Mouse (Mus musculus): ENCODE measurements around the gene Tgm3. TPM values are rescaled to one million over a fixed set of nuclear protein-coding genes. Genes with fewer than 3 reads are reported as not detected.

Gene Tgm3
- polyA plus RNA-seq, 1 experiment from 2014 or later, result not detected

DNA sequence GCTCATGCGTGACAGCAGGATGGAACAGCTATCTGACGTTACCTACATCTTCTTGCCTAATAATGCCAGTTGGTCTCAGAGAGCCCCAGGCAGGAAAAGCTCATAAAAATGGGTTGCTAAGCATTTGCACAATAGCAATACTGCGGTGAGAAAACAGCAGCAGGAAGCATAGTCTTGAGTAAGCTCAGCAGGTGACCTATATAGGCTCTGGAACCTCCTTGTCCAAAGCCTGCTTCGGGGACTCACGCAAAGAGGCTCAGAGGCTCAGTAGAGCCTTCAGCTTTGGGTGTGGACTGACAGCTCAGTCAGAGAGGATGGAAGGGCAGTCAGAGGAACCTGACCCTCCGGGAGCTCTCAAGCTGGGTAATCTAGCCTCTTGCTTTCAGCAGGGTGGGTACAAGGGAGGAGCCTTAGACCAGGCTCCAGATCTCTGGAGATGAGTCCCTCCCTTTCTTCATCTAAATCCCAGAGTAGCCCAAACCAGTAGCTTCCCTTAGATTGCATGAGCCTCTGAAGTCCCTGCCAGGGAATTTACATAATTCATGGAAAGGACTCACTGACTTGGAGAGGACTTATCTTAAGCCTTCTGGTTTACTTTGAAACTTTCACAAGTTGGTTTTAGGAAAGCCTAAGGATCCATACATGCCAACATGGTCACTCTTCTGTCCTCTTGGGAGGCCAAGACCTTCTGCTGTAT is 28.2 kb downstream of the Tgm3 start:
- no peak overlapping the region for H3K4me2 ChIP-seq (ENCODE audit: low read depth)
- ATAC-seq (ENCODE audit: insufficient read depth, low FRiP score, low TSS enrichment), result no peak
- H3K4me1 ChIP-seq (ENCODE audit: control insufficient read depth, insufficient read depth, low read length), result no peaks in the 10 kb centered on the region
- no peak overlapping the region for H3K27ac ChIP-seq (ENCODE audit: low read depth, low read length)
- no peaks in the 10 kb centered on the region for H3K27me3 ChIP-seq (ENCODE audit: control insufficient read depth, insufficient read depth, low read length)
- no peaks in the 10 kb centered on the region for H3K36me3 ChIP-seq (ENCODE audit: control insufficient read depth, insufficient read depth, low read length)
- no peak overlapping the region for H3K4me3 ChIP-seq (ENCODE audit: low read depth, low read length)
- no peaks in the 10 kb centered on the region for H3K9me3 ChIP-seq (ENCODE audit: control insufficient read depth, low read length)
- WGBS, result 78% methylated on average over 6 of the region's 6 CpGs
- no peak for DNase-seq (ENCODE audit: low spot score)
- no peak overlapping the region for H3K9ac ChIP-seq (ENCODE audit: low read length)

DNA sequence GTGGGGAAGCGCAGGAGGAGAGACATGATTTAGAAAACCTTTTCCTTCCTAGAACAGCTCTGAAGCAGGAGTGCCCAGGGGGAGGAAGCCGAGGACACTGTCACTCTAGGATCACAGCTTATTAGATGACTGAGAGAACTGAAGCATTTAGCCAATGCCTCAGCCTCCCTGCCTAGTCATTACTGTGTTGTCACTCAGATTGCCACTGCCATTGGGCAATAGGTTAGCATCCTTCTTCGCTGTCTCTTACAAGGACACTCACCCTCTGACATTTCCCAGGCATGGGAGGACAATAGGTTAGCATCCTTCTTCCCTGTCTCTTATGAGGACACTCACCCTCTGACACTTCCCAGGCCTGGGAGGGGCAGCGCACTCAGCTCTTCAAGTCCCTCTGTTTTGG is 31.7 kb downstream of the Tgm3 start:
- Histone ChIP-seq H3K9ac (ENCODE audit: low read length) (no peak overlapping the region), H3K4me1 (ENCODE audit: control insufficient read depth, insufficient read depth, low read length) (no peaks in the 10 kb centered on the region), H3K36me3 (ENCODE audit: control insufficient read depth, insufficient read depth, low read length) (no peaks in the 10 kb centered on the region), H3K4me2 (ENCODE audit: low read depth) (no peak overlapping the region), H3K9me3 (ENCODE audit: control insufficient read depth, low read length) (no peaks in the 10 kb centered on the region), H3K27me3 (ENCODE audit: control insufficient read depth, insufficient read depth, low read length) (no peaks in the 10 kb centered on the region), H3K4me3 (ENCODE audit: low read depth, low read length) (no peak overlapping the region), H3K27ac (ENCODE audit: low read depth, low read length) (no peak overlapping the region)
- WGBS, result 89% methylated on average over 4 of the region's 4 CpGs
- ATAC-seq (ENCODE audit: insufficient read depth, low FRiP score, low TSS enrichment) (no peak), DNase-seq (ENCODE audit: low spot score) (no peak)

DNA sequence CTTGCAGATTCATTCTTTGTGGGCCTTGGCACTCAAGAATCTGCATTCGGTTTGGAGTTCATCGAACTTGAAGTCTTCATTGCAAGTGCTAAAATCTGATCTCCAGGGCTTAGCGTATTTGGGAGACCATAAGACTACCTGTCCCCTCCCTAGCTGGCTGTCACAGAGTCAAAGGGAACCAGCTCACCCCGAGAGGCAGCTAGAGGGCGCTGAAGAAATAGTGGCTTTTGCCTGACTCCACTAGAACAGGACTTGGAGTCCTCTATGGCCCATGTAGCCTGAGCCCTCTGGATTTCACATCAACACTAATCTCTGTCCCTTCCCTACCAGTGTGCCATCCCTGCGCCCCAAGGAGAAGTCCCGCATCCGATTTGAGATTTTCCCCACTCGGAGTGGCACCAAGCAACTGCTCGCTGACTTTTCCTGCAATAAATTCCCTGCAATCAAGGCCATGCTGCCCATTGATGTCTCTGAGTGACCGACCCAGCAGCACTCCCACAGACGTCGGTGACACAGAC is 35.8 kb downstream of the Tgm3 start:
- Histone ChIP-seq H3K27me3 (ENCODE audit: control insufficient read depth, insufficient read depth, low read length) (no peaks in the 10 kb centered on the region), H3K27ac (ENCODE audit: low read depth, low read length) (no peak overlapping the region), H3K9me3 (ENCODE audit: control insufficient read depth, low read length) (no peaks in the 10 kb centered on the region), H3K4me3 (ENCODE audit: low read depth, low read length) (no peak overlapping the region), H3K9ac (ENCODE audit: low read length) (no peak overlapping the region), H3K36me3 (ENCODE audit: control insufficient read depth, insufficient read depth, low read length) (no peaks in the 10 kb centered on the region), H3K4me1 (ENCODE audit: control insufficient read depth, insufficient read depth, low read length) (no peaks in the 10 kb centered on the region), H3K4me2 (ENCODE audit: low read depth) (no peak overlapping the region)
- ATAC-seq (ENCODE audit: insufficient read depth, low FRiP score, low TSS enrichment) (no peak), DNase-seq (ENCODE audit: low spot score) (no peak)
- 73% methylated on average over 13 of the region's 13 CpGs for WGBS

DNA sequence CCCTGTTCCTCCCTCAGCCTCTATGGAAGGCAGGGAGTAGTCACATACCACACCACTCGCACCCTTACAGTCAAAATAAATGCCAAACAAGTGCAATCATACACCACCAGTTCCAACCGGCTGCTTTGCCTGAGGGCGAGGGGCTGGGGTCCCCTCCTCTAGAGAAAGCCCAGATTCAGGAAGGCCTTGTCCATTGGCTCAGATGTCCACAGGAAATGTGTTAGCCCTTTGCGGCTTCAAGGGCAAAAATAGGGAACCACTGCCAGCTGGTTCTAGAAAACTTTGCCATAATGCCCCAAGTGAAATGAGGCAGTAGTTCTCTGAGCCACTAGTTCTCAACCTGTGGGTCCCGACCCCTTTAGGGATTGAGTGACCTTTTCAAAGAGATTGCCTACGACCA is 36.6 kb downstream of the Tgm3 start:
- Histone ChIP-seq H3K27ac (ENCODE audit: low read depth, low read length) (no peak overlapping the region), H3K27me3 (ENCODE audit: control insufficient read depth, insufficient read depth, low read length) (no peaks in the 10 kb centered on the region), H3K9me3 (ENCODE audit: control insufficient read depth, low read length) (no peaks in the 10 kb centered on the region), H3K4me2 (ENCODE audit: low read depth) (no peak overlapping the region), H3K4me1 (ENCODE audit: control insufficient read depth, insufficient read depth, low read length) (no peaks in the 10 kb centered on the region), H3K9ac (ENCODE audit: low read length) (no peak overlapping the region), H3K4me3 (ENCODE audit: low read depth, low read length) (no peak overlapping the region), H3K36me3 (ENCODE audit: control insufficient read depth, insufficient read depth, low read length) (no peaks in the 10 kb centered on the region)
- DNase-seq (ENCODE audit: low spot score) (no peak), ATAC-seq (ENCODE audit: insufficient read depth, low FRiP score, low TSS enrichment) (no peak)
- 78% methylated on average over 6 of the region's 6 CpGs for WGBS

- no peak overlapping the region for H3K4me3 ChIP-seq (ENCODE audit: low read depth, low read length)
- WGBS, result 56% methylated on average over 1 of the region's 1 CpGs
- no peak overlapping the region for H3K27ac ChIP-seq (ENCODE audit: low read depth, low read length)
- no peaks in the 10 kb centered on the region for H3K36me3 ChIP-seq (ENCODE audit: control insufficient read depth, insufficient read depth, low read length)
- no peak overlapping the region for H3K9ac ChIP-seq (ENCODE audit: low read length)
- no peak overlapping the region for H3K4me2 ChIP-seq (ENCODE audit: low read depth)
- H3K4me1 ChIP-seq (ENCODE audit: control insufficient read depth, insufficient read depth, low read length), result no peaks in the 10 kb centered on the region
- no peak for ATAC-seq (ENCODE audit: insufficient read depth, low FRiP score, low TSS enrichment)
- H3K27me3 ChIP-seq (ENCODE audit: control insufficient read depth, insufficient read depth, low read length), result no peaks in the 10 kb centered on the region
- H3K9me3 ChIP-seq (ENCODE audit: control insufficient read depth, low read length), result no peaks in the 10 kb centered on the region
- DNase-seq (ENCODE audit: low spot score), result no peak
Measured at GRCm38 (mm10) chr2:130058149-130058548, 46.0 kb downstream of the Tgm3 start.

- Histone ChIP-seq H3K27me3 (ENCODE audit: control insufficient read depth, insufficient read depth, low read length) (no peaks in the 10 kb centered on the region), H3K4me2 (ENCODE audit: low read depth) (no peak overlapping the region), H3K9me3 (ENCODE audit: control insufficient read depth, low read length) (no peaks in the 10 kb centered on the region), H3K27ac (ENCODE audit: low read depth, low read length) (no peak overlapping the region), H3K36me3 (ENCODE audit: control insufficient read depth, insufficient read depth, low read length) (no peaks in the 10 kb centered on the region), H3K9ac (ENCODE audit: low read length) (no peak overlapping the region), H3K4me3 (ENCODE audit: low read depth, low read length) (no peak overlapping the region), H3K4me1 (ENCODE audit: control insufficient read depth, insufficient read depth, low read length) (no peaks in the 10 kb centered on the region)
- ATAC-seq (ENCODE audit: insufficient read depth, low FRiP score, low TSS enrichment) (no peak), DNase-seq (ENCODE audit: low spot score) (peak; percentile 26)
- 25% methylated on average over 3 of the region's 3 CpGs for WGBS
Measured at GRCm38 (mm10) chr2:130068228-130068627, 56.1 kb downstream of the Tgm3 start.

GRCm38 (mm10) chr2:130070396-130070795 is 58.2 kb downstream of the Tgm3 start:
- Histone ChIP-seq H3K9me3 (ENCODE audit: control insufficient read depth, low read length) (no peaks in the 10 kb centered on the region), H3K9ac (ENCODE audit: low read length) (no peak overlapping the region), H3K4me2 (ENCODE audit: low read depth) (no peak overlapping the region), H3K36me3 (ENCODE audit: control insufficient read depth, insufficient read depth, low read length) (no peaks in the 10 kb centered on the region), H3K4me1 (ENCODE audit: control insufficient read depth, insufficient read depth, low read length) (no peaks in the 10 kb centered on the region), H3K27me3 (ENCODE audit: control insufficient read depth, insufficient read depth, low read length) (no peaks in the 10 kb centered on the region), H3K27ac (ENCODE audit: low read depth, low read length) (no peak overlapping the region), H3K4me3 (ENCODE audit: low read depth, low read length) (no peak overlapping the region)
- 86% methylated on average over 2 of the region's 2 CpGs for WGBS
- DNase-seq (ENCODE audit: low spot score), result no peak
- ATAC-seq (ENCODE audit: insufficient read depth, low FRiP score, low TSS enrichment), result no peak

Small RNA genes within 50 kb of the gene (microRNA-seq; reads per million reads assigned to microRNA genes)
- not detected for gene Mir6339

Other genes starting within 250 kb of the Tgm3 start
- 18.2 and 19.3 TPM in 2 replicates for gene Stk35, start 211.8 kb upstream of the Tgm3 start, polyA plus RNA-seq (2014; fragmentation: Nextera tagmentation; extraction: Ambion mirVana)
- gene Tgm6, start 100.1 kb downstream of the Tgm3 start, polyA plus RNA-seq (2014; fragmentation: Nextera tagmentation; extraction: Ambion mirVana), result not detected in 2 replicates
- 705 and 724 TPM in 2 replicates for gene Snrpb, start 167.1 kb downstream of the Tgm3 start, polyA plus RNA-seq (2014; fragmentation: Nextera tagmentation; extraction: Ambion mirVana)
- gene Tmc2, start 182.8 kb downstream of the Tgm3 start, polyA plus RNA-seq (2014; fragmentation: Nextera tagmentation; extraction: Ambion mirVana), result not detected in 2 replicates